Mouse (Mus musculus): ENCODE data around the gene Cstf1. TPM values are rescaled to one million over a fixed set of nuclear protein-coding genes. Genes with fewer than 3 reads are reported as not detected.
A peak's percentile ranks its signal among the peaks of the same experiment; 100 is the strongest.

The Cstf1 gene
- total and polyA plus RNA-seq, 3 experiments, result 16.3 to 19.3 (median 16.3) TPM

GRCm38 (mm10) chr2:172346034-172346929 lies 24.2 kb upstream of the Cstf1 start:
- intact Hi-C loops (cut with DNase I), result loop anchor here (10.0 kb wide), 1 partner anchor 99 kb away; the partner anchor contains the start of gene Rtf2
- Histone ChIP-seq H3K79me2 (replicated peaks; ENCODE audit: control insufficient read depth, insufficient read depth, low read length) (no peaks in the 10 kb centered on the region), H3K27ac (peak overlapping the region; percentile 65), H3K36me3 (ENCODE audit: control insufficient read depth, insufficient read depth, low read length) (no peaks in the 10 kb centered on the region), H3K27me3 (ENCODE audit: control insufficient read depth, insufficient read depth, low read length) (no peaks in the 10 kb centered on the region), H3K4me3 (peak overlapping the region; percentile 69), H3K9ac (ENCODE audit: low read depth, low read length) (peak overlapping the region; percentile 91), H3K4me1 (ENCODE audit: control insufficient read depth, insufficient read depth, low read length) (peaks cover 1% of the 10 kb centered on the region)
- DNase-seq, result peak; percentile 54 to 55
- TF ChIP-seq POLR2A (IDR thresholded peaks at IDR 0.05; ENCODE audit: insufficient read depth, low read depth, low read length), result no peak
- TF ChIP-seq CTCF (IDR thresholded peaks at IDR 0.05), result no peak
- no peak for TF ChIP-seq EP300 (IDR thresholded peaks at IDR 0.05; ENCODE audit: insufficient read depth, low read depth, low read length)
- WGBS, result 14% methylated on average over 31 of the region's 31 CpGs

- H3K4me1 ChIP-seq (ENCODE audit: control insufficient read depth, insufficient read depth, low read length), result peaks cover 1% of the 10 kb centered on the region
- H3K27ac ChIP-seq, result no peak overlapping the region
- no peak overlapping the region for H3K4me3 ChIP-seq
- H3K79me2 ChIP-seq (replicated peaks; ENCODE audit: control insufficient read depth, insufficient read depth, low read length), result no peaks in the 10 kb centered on the region
- H3K36me3 ChIP-seq (ENCODE audit: control insufficient read depth, insufficient read depth, low read length), result no peaks in the 10 kb centered on the region
- H3K9ac ChIP-seq (ENCODE audit: low read depth, low read length), result no peak overlapping the region
- intact Hi-C loops (cut with DNase I), result loop anchor here (10.0 kb wide), 1 partner anchor 98 kb away; the partner anchor contains the start of gene Rtf2
- H3K27me3 ChIP-seq (ENCODE audit: control insufficient read depth, insufficient read depth, low read length), result no peaks in the 10 kb centered on the region
- TF ChIP-seq CTCF (IDR thresholded peaks at IDR 0.05), result no peak
- TF ChIP-seq EP300 (IDR thresholded peaks at IDR 0.05; ENCODE audit: insufficient read depth, low read depth, low read length), result no peak
- TF ChIP-seq POLR2A (IDR thresholded peaks at IDR 0.05; ENCODE audit: insufficient read depth, low read depth, low read length), result no peak
- DNase-seq, result no peak
- 87% methylated on average over 8 of the region's 8 CpGs for WGBS
These were observed 23.4 kb upstream of the Cstf1 start for GRCm38 (mm10) chr2:172346933-172347611.

- TF ChIP-seq CTCF (IDR thresholded peaks at IDR 0.05), result no peak
- TF ChIP-seq EP300 (IDR thresholded peaks at IDR 0.05; ENCODE audit: insufficient read depth, low read depth, low read length), result no peak
- TF ChIP-seq POLR2A (IDR thresholded peaks at IDR 0.05; ENCODE audit: insufficient read depth, low read depth, low read length), result no peak
- 46% methylated on average over 3 of the region's 3 CpGs for WGBS
- no peak overlapping the region for H3K4me3 ChIP-seq
- H3K27me3 ChIP-seq (ENCODE audit: control insufficient read depth, insufficient read depth, low read length), result no peaks in the 10 kb centered on the region
- peak in 1 of 2 experiments; percentile 33 for DNase-seq
- H3K27ac ChIP-seq, result no peak overlapping the region
- H3K36me3 ChIP-seq (ENCODE audit: control insufficient read depth, insufficient read depth, low read length), result no peaks in the 10 kb centered on the region
- no peak overlapping the region for H3K9ac ChIP-seq (ENCODE audit: low read depth, low read length)
- peaks cover 1% of the 10 kb centered on the region for H3K4me1 ChIP-seq (ENCODE audit: control insufficient read depth, insufficient read depth, low read length)
- H3K79me2 ChIP-seq (replicated peaks; ENCODE audit: control insufficient read depth, insufficient read depth, low read length), result no peaks in the 10 kb centered on the region
- intact Hi-C loops (cut with DNase I), result loop anchor here (10.0 kb wide), 1 partner anchor 96 kb away; the partner anchor contains the start of gene Rtf2
These were observed 22.1 kb upstream of the Cstf1 start for GRCm38 (mm10) chr2:172348297-172348950.

GRCm38 (mm10) chr2:172349776-172350175 lies 20.7 kb upstream of the Cstf1 start:
- H3K4me3 ChIP-seq, result no peak overlapping the region
- no peaks in the 10 kb centered on the region for H3K79me2 ChIP-seq (replicated peaks; ENCODE audit: control insufficient read depth, insufficient read depth, low read length)
- no peaks in the 10 kb centered on the region for H3K27me3 ChIP-seq (ENCODE audit: control insufficient read depth, insufficient read depth, low read length)
- no peak for DNase-seq
- H3K4me1 ChIP-seq (ENCODE audit: control insufficient read depth, insufficient read depth, low read length), result peaks cover 1% of the 10 kb centered on the region
- H3K36me3 ChIP-seq (ENCODE audit: control insufficient read depth, insufficient read depth, low read length), result no peaks in the 10 kb centered on the region
- WGBS, result 78% methylated on average over 14 of the region's 14 CpGs
- no peak for TF ChIP-seq EP300 (IDR thresholded peaks at IDR 0.05; ENCODE audit: insufficient read depth, low read depth, low read length)
- no peak for TF ChIP-seq CTCF (IDR thresholded peaks at IDR 0.05)
- no peak for TF ChIP-seq POLR2A (IDR thresholded peaks at IDR 0.05; ENCODE audit: insufficient read depth, low read depth, low read length)
- no peak overlapping the region for H3K9ac ChIP-seq (ENCODE audit: low read depth, low read length)
- intact Hi-C loops (cut with DNase I), result loop anchor here (10.0 kb wide), 1 partner anchor 95 kb away; the partner anchor contains the start of gene Rtf2
- H3K27ac ChIP-seq, result no peak overlapping the region

GRCm38 (mm10) chr2:172350773-172351172 lies 19.7 kb upstream of the Cstf1 start:
- Histone ChIP-seq H3K36me3 (ENCODE audit: control insufficient read depth, insufficient read depth, low read length) (no peaks in the 10 kb centered on the region), H3K27me3 (ENCODE audit: control insufficient read depth, insufficient read depth, low read length) (no peaks in the 10 kb centered on the region), H3K9ac (ENCODE audit: low read depth, low read length) (no peak overlapping the region), H3K79me2 (replicated peaks; ENCODE audit: control insufficient read depth, insufficient read depth, low read length) (no peaks in the 10 kb centered on the region), H3K4me1 (ENCODE audit: control insufficient read depth, insufficient read depth, low read length) (peaks cover 1% of the 10 kb centered on the region), H3K4me3 (no peak overlapping the region), H3K27ac (no peak overlapping the region)
- TF ChIP-seq POLR2A (IDR thresholded peaks at IDR 0.05; ENCODE audit: insufficient read depth, low read depth, low read length) (no peak), CTCF (IDR thresholded peaks at IDR 0.05) (no peak), EP300 (IDR thresholded peaks at IDR 0.05; ENCODE audit: insufficient read depth, low read depth, low read length) (no peak)
- no peak for DNase-seq
- intact Hi-C loops (cut with DNase I), result no loop called here
- WGBS, result 82% methylated on average over 8 of the region's 8 CpGs

All from heart, adult 2 months (tissue).